Mouse (Mus musculus): ENCODE results near the gene Ocrl.

The Ocrl gene

GRCm38 (mm10) chrX:47977078-47977477 lies 64.9 kb downstream of the Ocrl start:
- DNase-seq (ENCODE audit: low spot score), result no peak

GRCm38 (mm10) chrX:47985000-47985619 lies 72.9 kb downstream of the Ocrl start:
- peak; percentile 73 for DNase-seq (ENCODE audit: low spot score)

GRCm38 (mm10) chrX:47988024-47988423 lies 75.8 kb downstream of the Ocrl start:
- no peak for DNase-seq (ENCODE audit: low spot score)

- DNase-seq (ENCODE audit: low spot score), result peak; percentile 86
Observed at GRCm38 (mm10) chrX:47992606-47993005, 80.4 kb downstream of the Ocrl start.

DNA sequence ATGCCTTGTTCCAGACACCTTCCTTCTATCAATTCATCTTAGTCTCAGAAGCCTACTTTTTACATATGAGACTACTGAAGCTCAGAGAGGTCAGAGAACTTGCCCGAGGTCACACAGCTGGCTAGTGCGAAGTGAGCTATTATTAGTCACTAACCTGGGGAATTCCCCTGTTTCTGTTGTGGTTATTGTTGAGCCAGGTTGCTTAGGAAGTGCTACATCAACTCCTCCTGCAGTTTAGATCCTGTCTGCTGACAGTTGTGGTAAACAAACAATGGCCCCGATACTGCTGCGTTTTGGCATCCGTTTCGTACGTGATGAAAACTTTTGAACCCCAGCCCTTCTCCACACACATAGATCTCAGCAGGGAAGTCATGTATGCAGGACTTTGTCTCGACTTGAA lies 86.2 kb downstream of the Ocrl start:
- no peak for DNase-seq (ENCODE audit: low spot score)

- no peak for DNase-seq (ENCODE audit: low spot score)
Observed at GRCm38 (mm10) chrX:48001151-48001550, 89.0 kb downstream of the Ocrl start.

DNA sequence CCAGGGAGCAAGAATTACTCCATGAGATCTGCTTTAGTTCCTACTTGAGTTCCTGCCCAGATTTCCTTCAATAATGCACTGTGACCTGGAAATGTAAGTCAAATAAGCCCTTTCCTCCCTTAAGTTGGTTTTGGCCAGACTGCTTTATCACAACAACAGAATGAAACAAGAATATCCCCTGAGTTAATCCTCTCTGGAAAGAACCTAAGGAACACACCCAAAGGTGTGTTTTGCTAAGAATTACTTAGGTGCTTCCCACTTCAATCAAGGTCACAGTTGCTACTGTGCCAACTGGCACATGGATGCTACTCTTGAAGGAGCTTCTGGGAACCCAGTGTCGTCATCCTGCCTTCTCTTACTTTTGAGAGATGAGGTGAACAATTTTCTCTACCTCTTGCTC lies 92.6 kb downstream of the Ocrl start:
- no peak for DNase-seq (ENCODE audit: low spot score)

DNA sequence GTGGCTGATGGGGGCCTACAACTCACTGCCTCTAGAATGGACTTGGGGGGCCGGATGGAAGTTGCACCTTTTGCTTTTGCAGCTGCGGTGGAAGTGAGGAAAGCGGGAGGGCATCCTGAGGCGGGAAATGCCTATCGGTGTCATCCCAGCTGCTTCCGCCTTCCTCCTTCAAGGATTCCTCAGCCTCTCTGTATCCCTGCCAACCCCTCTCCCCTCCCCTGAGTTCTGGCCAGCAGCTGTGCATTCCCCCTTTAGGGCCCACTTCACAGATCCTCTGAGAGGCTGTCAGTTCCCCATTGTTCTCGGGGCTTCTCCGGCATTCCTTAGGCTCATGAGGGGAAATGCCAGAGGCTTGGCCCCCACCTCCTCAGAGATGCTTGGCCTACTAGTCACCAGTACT lies 93.9 kb downstream of the Ocrl start:
- no peak for DNase-seq (ENCODE audit: low spot score)

GRCm38 (mm10) chrX:48011656-48012055 lies 99.5 kb downstream of the Ocrl start:
- DNase-seq (ENCODE audit: low spot score), result no peak

Measured in embryo, embryonic 10.5 days (tissue).